Mouse (Mus musculus): ENCODE measurements around the gene Daam2. TPM values are rescaled to one million over a fixed set of nuclear protein-coding genes. Genes with fewer than 3 reads are reported as not detected.
"Not testable (repeated sequence)": the region's sequence is repeated elsewhere in the genome, so short reads cannot be mapped to it uniquely, and the experiment has no call there.

Gene Daam2
- total RNA-seq, 4 experiments from 2014 or later: 5.3 to 7.4 (median 6.2) TPM

GRCm38 (mm10) chr17:49484435-49484834, 79.7 kb downstream of the Daam2 start:
- DNase-seq (ENCODE audit: low spot score): no peak

DNA sequence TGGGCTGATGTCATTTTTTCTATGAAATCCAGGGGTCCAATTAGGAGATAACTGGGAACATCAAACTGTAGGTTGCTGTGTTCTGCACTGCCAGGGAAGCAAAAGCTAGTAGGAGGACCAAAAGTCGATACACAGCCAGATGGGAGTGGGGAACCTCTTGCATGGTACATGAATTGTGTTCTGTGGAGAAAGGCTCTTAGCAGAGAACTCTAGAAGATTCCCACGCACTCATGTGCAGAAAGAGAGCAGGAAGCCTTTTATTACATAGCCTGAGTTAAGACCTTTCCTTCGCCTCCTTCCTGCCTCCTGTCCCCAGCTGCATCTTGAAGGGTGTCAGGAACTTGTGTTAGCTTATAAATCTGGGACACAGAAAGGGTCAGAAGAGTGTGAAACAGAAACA, 82.3 kb downstream of the Daam2 start:
- DNase-seq (ENCODE audit: low spot score): no peak

- DNase-seq (ENCODE audit: low spot score): no peak
These were observed 86.8 kb downstream of the Daam2 start for GRCm38 (mm10) chr17:49477370-49477769.

GRCm38 (mm10) chr17:49475174-49475573, 89.0 kb downstream of the Daam2 start:
- no peak for DNase-seq (ENCODE audit: low spot score)

DNA sequence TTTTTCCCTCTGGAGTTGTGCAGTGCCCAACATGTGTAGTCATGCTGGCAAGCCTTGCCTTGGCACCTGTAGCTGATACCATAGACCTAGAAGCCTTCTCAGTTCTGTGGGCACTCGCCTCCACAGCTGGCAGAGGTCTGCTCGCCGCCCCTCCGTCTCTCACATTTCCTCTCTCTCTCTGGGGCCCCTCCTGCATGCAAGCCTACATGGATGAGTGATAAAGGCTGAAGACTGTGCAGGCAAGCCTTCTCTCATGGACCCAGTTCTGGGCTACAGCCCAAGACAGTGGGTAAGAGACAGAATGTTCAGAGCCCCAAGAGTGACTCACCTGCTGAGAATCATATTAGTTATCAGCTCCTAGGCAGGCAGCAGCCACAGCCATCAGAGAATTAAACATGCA, 90.1 kb downstream of the Daam2 start:
- no peak for DNase-seq (ENCODE audit: low spot score)

- DNase-seq (ENCODE audit: low spot score): peak; percentile 17
These were observed 91.5 kb downstream of the Daam2 start for GRCm38 (mm10) chr17:49472626-49473025.

DNA sequence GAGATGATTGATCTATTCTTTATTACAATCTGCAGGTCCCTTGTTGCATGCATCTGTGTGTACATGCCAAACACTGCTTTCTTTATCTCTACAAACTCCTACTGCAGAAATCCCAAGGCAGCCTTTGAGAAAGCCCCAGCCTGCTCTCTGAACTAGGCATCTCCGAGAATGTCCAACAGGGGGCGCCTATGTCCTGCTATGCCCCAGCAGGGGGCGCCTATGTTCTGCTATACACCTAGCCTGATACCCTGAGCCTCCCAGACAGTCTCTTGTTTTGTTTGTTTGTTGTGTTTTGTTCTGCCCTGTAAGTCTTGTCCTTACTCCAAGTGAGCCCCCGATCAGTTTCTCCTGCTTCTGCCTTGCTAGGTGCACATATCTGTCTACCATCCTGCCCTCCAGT, 95.9 kb downstream of the Daam2 start:
- peak; percentile 73 for DNase-seq (ENCODE audit: low spot score)

DNA sequence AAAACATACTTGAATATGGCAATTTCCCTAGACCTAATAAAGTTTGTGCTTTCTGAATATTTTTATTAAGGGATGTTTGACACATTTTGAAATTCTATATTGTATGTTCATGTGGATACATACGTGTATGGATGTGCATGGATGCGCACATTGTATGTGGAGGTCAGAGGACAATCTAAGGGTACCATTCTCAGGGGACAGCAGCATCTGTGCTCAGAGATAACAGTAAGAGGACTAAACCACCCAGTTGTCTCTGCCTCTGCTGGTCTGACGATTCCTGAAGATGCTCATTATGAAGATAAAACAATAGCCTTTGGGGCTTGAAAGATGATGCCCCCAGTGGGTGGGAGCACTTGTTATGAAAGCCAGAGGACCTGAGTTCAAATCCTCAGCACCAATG, 99.3 kb downstream of the Daam2 start:
- no peak for DNase-seq (ENCODE audit: low spot score)

DNA sequence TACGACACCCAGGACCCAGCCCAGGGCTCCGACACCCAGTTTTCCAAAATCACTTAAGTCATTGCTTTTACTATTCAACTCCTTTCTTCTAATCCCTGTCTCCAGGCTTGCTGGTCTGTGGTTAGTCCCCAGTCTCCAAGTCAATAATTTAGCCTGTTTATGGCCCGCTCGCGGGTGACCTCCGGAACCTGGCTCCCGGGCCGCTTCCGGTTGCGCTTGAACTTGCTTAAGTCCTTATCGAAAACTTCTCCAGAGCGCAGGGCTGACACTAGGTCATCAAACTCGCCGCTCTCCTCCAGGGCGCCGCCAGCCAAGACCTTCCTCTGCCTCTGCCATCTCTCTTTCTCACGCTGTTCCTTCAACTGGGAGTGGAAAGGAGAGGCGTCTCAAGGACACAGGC, 105.8 kb downstream of the Daam2 start:
- DNase-seq (ENCODE audit: low spot score): no peak

DNA sequence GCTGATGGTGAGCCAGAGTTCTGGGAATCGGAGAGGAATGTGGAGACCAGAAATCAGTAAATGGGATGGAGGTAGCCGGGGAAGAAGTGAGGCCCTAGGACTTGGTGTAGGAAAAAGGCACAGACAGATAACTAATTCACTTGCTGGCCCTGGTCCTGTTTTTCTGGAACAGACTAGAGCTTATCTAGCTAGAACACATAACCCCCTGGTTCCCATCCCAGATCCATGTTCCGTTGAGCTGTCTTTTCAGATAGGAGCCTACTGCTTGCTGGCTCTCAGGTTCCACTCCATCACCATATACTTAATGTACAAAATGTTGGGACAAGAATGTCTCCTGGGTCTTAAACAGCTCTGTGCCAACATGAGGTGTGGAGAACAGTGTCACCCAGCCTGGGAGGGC, 106.3 kb downstream of the Daam2 start:
- DNase-seq (ENCODE audit: low spot score): no peak

- no peak for DNase-seq (ENCODE audit: low spot score)
These were observed 107.8 kb downstream of the Daam2 start for GRCm38 (mm10) chr17:49456334-49456733.

DNA sequence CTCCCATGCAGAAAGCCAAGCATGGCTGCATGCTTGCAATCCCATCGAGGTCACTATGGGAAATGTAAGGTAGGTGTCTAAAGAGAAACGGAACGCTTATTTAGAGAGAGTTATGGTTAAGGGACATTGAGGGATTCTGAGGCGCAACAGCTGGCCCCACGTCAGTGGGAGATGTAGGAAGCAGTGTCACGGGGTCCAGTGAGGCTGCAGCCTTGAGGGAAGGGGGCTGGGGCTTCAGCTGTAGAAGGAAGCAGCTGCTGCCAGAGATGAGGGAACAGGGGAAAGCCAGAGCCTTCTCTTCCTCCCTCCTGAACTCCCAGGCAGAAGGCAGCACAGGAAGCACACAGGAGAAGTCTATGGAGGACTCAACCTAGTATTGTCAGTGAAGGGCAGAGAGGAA, 113.2 kb downstream of the Daam2 start:
- no peak for DNase-seq (ENCODE audit: low spot score)

- no peak for DNase-seq (ENCODE audit: low spot score)
These were observed 114.9 kb downstream of the Daam2 start for GRCm38 (mm10) chr17:49449230-49449608.

DNA sequence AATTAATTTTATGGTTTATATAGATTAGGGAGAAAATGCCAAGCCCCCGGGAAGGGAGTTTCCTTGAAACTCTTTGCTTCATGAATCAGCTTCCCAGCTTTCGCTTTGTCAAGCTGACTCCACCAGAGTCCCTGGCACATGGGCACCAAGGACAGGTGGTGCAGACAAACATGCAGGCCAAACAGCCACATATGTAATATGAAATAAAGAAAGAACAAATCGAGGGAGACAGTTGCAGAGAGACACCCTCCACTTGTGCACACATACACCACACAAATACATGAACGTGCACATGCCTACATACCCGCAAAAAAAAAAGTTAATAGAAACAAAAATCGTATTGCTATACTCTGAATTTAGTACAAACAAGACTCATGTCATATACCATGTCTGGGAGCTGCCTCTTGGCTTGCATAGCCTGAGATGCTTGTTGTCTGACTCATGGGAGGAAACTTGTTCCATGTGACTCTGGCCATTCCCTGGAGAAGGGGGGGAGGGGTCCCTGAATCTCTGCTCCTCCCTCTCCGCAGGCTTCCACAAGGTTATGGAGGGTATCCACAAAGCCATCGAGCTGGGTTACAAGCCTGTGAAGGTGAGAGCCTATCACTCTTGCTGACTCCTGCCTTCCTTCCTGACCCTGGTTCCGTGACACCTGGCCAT, 115.4 kb downstream of the Daam2 start:
- no peak for DNase-seq (ENCODE audit: low spot score)

DNA sequence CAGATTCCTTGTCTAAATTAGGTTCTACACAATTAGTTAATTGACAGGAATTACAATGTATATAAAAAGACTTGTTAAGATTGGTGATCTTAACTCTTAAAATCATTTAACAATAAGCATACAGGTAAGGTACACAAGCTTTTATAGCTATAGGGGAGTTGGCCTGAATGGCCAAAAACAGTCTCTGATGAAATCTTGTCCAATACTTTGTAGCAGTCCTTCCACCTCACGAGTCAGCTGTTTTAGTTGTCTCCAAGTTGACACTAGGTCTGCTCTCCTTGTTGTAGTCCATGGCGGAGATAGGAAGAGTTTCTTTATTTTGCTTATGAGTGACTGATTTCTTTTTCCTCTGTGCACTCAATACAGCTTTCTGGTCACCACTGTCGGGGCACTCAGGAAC, 121.3 kb downstream of the Daam2 start:
- not testable (repeated sequence) for DNase-seq (ENCODE audit: low spot score)

DNA sequence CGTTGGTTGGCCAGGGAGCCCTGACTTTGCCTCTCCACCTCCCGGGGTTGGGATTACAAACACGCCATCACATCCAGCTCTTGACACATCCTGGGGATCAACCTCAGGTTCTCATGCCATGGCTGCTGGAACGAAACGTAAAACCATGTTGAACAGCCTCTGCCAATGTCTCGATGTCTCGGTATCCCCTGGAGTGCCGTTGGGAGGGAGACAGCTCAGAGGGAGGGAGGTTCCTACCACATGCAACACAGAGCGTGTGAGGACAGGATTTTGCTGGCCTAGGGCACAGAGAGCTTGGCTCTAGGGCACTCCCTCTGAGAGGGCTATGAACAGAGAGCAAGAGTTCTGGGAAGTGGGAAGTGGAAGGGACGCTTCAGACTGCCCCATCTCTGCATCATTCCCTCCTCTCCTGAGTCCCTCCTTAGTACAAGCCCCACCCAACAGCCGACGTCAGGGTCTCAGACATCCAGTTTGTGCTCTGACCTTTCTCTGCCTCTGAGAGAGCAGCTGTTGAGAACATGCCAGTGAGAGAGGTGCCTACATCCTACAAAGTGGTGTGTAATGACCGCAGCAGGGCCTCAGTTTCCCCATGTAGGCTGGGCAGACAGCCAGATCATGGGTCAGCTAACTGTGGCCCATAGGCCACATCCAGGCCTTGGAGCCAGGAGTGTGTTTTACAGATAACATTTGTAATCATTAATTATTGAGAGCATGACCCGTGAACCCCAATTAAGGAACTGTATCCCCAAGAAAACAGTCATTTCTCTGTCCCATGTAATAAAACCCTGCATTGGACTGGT, 123.6 kb downstream of the Daam2 start:
- DNase-seq (ENCODE audit: low spot score): no peak

GRCm38 (mm10) chr17:49439706-49440105, 124.4 kb downstream of the Daam2 start:
- DNase-seq (ENCODE audit: low spot score): no peak

DNA sequence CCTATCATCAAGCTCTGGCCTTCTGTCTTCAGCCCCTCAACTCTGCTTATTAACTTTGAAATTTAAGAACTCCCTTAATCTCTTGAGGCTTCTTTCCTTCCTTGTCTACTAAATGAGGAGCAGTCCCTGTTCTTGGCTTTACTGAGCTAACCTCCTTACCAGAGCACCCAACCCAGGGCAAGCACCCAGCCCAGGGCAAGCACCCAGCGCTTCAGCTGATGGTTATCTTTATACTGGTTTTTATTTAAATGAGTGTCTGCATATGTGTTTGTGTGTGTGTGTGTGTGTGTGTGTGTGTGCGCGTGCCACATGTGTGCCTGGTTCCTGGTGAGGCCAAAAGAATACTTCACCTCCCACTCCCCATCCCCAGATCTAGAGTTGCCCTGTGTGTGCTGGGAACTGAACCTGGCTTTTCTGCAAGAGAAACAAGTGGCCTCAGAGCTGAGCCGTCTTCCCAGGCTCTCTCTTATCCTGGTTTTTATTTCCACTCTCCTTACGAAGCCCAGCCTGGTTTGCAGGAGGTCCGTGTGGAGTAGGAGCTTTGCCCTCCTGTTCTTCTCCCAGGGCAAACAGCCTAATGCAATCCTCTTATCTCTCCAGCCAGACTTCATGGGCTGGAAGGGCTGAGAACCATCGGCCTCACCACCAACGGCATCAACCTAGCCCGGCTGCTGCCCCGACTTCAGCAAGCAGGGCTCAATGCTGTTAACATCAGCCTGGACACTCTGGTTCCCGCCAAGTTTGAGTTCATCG, 125.1 kb downstream of the Daam2 start:
- DNase-seq (ENCODE audit: low spot score): no peak

DNA sequence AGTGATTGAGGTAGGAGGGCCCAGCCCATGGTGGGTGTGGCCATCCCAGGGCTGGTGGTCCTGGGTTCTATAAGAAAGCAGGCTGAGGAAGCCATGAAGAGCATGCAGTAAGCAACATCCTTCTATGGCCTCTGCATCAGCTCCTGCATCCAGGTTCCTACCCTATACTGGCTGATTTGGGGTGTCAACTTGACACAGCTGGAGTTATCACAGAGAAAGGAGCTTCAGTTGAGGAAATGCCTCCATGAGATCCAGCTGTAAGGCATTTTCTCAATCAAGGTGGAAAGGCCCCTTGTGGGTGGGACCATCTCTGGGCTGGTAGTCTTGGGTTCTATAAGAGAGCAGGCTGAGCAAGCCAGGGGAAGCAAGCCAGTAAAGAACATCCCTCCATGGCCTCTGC, 126.8 kb downstream of the Daam2 start:
- DNase-seq (ENCODE audit: low spot score): not testable (repeated sequence)

DNA sequence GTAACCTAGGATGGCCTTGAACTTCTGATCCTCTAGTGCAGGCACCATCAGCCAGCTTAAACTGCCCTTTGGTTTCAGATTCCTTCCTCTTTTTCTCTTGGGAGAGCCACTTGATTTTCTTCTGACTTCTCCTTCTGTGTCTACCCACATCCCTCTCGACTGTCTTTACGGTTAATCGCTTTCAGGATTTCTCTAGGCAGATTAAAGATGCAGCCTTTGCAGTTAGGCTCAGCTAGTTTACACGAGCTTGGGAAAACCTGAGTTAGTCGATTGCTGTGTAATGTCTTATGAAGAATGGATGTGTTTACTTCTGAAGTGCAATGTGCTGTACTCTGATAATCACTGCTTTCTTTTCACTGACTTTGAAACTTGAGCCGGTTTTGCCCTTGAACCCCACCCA, 127.5 kb downstream of the Daam2 start:
- no peak for DNase-seq (ENCODE audit: low spot score)

GRCm38 (mm10) chr17:49435081-49435480, 129.1 kb downstream of the Daam2 start:
- no peak for DNase-seq (ENCODE audit: low spot score)

DNA sequence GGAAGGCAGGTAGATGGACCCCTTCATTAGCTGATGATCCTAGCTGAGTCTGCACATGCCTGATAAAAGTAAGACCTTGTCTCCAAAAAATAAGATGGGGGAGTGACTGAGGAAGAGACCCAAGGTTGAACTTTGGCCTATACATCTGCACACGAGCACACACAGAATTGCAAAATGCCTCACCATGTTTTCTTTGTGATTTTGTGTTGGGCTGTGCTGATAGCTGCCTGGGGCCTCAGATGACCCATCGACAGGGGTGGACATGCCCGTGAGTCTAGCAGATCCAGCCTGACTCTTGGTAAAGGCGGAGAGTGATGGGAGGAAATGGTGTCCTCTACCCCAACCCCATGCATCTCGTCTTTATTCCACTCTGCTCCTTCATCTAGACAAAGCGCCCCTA, 129.9 kb downstream of the Daam2 start:
- no peak for DNase-seq (ENCODE audit: low spot score)

DNA sequence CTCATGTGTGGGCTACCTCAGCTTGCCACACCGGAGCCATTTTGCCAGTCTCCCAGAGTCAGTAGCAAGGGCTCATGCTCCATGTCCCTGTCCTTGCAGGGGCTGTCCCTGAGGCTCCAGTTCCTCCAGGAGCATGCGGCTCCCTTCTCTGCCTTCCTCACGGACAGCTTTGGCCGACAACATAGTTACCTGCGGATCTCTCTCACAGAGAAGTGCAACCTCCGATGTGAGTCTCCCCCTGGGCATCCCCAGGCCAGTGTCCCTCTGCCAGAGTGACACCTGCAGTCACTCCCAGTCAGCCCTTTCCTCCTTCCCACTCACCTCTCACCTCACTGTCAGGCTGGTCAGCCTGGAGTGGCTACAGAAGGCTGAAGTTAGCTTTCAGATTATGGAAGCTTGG, 131.1 kb downstream of the Daam2 start:
- DNase-seq (ENCODE audit: low spot score): no peak
